Mouse (Mus musculus): ENCODE measurements around the gene Tmem238.
A peak's percentile ranks its signal among the peaks of the same experiment; 100 is the strongest.

Gene Tmem238

GRCm38 (mm10) chr7:4746326-4746980 is 43.0 kb downstream of the Tmem238 start:
- DNase-seq = peak; percentile 88

- DNase-seq = peak; percentile 86
Measured at GRCm38 (mm10) chr7:4744886-4745285, 44.6 kb downstream of the Tmem238 start.

- peak; percentile 74 for DNase-seq
Measured at GRCm38 (mm10) chr7:4743354-4743753, 46.1 kb downstream of the Tmem238 start.

- no peak for DNase-seq
Measured at GRCm38 (mm10) chr7:4742482-4742819, 47.0 kb downstream of the Tmem238 start.

GRCm38 (mm10) chr7:4741672-4742481 is 47.6 kb downstream of the Tmem238 start:
- peak; percentile 92 for DNase-seq

GRCm38 (mm10) chr7:4741151-4741550 is 48.3 kb downstream of the Tmem238 start:
- DNase-seq = peak; percentile 98

- DNase-seq = no peak
Measured at GRCm38 (mm10) chr7:4740309-4740727, 49.1 kb downstream of the Tmem238 start.

GRCm38 (mm10) chr7:4739544-4740275 is 49.7 kb downstream of the Tmem238 start, which contains the start of gene Kmt5c:
Gene Kmt5c, plus strand, starts transcription at chr7:4740115.
- DNase-seq = peak; percentile 100

- no peak for DNase-seq
Measured at GRCm38 (mm10) chr7:4739041-4739543, 50.4 kb downstream of the Tmem238 start.

All from heart, adult 11 months (tissue).